Mouse (Mus musculus): ENCODE measurements around the gene Ccdc62.

Ccdc62 gene

DNA sequence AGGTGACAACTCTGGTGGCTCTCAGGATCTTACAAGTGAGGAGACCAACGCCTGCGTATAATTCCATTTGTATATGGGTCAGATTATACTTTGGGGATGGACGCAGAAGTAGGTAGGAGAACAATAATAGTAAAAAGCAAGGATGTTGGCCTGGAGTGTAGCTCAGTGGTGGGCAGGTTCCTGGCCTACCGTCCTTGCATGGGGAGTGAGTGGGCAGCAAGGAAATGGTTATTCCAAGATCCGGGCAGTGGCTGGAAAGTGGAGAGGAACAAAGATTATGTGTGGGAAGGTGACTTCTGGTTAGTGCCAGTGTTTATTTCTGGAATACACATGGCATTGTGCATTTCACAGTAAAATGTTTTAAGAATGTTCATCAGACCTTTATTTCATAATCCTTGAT is 5.5 kb downstream of the Ccdc62 start:
- no peak for DNase-seq (ENCODE audit: low spot score)

- no peak for DNase-seq (ENCODE audit: low spot score)
Measured at GRCm38 (mm10) chr5:123938479-123938878, 8.0 kb downstream of the Ccdc62 start.

GRCm38 (mm10) chr5:123946546-123946945 is 16.1 kb downstream of the Ccdc62 start:
- no peak for DNase-seq (ENCODE audit: low spot score)

GRCm38 (mm10) chr5:123947041-123947761 is 16.7 kb downstream of the Ccdc62 start:
- DNase-seq (ENCODE audit: low spot score): no peak

DNA sequence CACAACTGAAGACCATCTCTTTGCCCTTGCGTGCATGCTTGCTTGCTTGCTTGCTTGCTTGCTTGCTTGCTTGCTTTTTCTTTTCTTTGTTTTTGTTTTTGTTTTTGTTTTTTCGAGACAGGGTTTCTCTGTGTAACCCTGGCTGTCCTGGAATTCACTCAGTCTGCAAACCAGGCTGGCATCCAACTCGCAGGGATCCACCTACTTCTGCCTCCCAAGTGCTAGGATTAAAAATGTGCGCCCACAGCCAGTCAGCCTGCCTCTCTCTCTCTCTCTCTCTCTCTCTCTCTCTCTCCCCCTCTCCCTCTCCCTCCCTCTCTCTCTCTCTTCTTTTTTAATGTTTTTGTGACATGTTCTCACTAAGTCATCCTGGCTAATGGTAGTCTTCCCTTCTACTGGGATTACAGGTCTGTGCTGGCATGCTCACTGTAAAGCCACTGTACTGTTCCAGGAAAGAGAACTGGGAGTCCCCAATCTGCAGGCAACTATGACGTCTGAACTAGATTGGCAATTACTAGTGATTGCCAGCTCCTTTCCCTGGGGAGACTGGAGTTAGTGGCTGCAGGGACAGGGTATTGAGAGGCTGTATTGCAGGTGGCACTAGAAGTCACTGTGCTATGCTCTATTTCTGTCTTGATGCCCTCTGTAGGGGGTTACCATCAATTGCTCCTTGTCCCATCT is 22.0 kb downstream of the Ccdc62 start:
- no peak for DNase-seq (ENCODE audit: low spot score)

DNA sequence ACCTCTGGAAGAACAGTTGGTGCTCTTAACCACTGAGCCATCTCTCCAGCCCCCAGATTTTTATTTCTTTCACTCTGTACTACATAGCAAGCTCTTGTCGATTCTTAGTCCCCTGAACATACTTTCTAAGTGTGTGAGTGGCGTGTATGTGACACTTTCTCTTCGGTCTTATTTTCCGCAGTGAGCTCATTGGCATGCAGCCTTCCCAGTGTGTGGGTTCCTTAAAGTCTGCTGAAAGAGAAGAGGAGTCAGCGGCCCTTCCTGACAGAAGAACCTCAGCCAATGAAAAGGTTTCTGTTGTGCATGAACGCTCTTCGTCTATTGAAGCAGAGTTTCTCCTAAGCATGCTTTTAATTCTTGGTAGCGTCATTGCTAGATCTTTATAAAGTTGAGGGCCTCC is 26.7 kb downstream of the Ccdc62 start:
- DNase-seq (ENCODE audit: low spot score): no peak

- DNase-seq (ENCODE audit: low spot score): no peak
Measured at GRCm38 (mm10) chr5:123959018-123959417, 28.5 kb downstream of the Ccdc62 start.

- DNase-seq (ENCODE audit: low spot score): no peak
Measured at GRCm38 (mm10) chr5:123960129-123960528, 29.6 kb downstream of the Ccdc62 start.

DNA sequence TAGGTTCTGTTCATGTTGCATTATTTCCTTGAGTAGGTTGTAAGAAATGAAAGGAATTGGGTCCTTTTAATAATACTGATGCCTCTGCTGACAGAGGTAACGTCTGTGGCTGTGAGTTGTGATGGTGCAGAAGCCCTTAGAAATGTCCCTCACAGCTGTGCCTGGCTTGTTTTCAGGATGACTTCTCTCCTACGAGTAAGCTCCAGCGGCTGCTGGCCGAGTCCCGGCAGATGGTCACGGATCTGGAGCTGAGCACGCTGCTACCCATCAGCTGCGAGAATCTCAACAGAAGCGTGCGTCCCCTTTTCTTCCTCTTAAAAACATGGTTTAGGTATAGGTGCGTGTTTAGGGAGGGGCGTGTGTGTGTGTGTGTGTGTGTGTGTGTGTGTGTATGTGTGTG is 30.6 kb downstream of the Ccdc62 start:
- DNase-seq (ENCODE audit: low spot score): no peak

GRCm38 (mm10) chr5:123964208-123964607 is 33.7 kb downstream of the Ccdc62 start:
- DNase-seq (ENCODE audit: low spot score): no peak

DNA sequence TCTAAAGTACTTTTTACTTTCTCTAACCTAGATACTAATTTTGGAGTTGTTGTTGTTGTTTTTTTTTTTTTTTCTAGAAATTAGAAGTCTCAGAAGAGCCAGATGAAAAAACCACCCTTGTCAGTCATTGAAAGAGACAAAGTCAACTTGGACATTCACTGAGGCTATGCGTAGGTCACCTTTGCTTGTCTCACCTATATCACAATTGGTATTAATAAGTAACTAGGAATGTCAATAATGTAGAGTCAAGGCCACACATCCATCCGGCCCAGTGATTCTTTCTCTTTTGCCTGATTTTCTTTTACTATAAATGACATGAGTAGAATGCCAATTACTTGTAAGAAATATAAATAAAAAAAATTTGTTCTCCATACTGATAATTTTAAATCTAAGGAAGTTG is 36.3 kb downstream of the Ccdc62 start:
- DNase-seq (ENCODE audit: low spot score): no peak

GRCm38 (mm10) chr5:123968468-123968867 is 38.0 kb downstream of the Ccdc62 start:
- no peak for DNase-seq (ENCODE audit: low spot score)

- no peak for DNase-seq (ENCODE audit: low spot score)
Measured at GRCm38 (mm10) chr5:123969216-123969615, 38.7 kb downstream of the Ccdc62 start.

DNA sequence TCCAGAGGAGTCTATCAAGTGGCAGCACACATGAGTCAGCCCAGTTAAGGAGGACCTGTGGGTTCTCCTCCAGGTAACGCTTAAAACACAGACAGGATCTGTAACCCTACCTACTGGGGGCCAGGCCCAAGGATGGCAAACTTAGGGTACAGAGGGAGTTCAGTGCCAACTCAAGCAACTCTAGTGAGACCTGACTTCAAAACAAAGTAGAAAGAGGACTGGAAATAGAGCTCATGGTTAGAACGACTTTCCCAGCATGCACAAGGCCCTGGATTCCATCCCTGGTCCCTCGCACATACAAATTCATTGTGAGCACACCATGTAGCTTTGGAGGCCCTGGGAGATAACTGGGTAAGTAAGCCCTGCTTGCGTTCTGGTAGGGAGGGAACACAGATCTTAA is 40.1 kb downstream of the Ccdc62 start:
- DNase-seq (ENCODE audit: low spot score): no peak

- DNase-seq (ENCODE audit: low spot score): no peak
Measured at GRCm38 (mm10) chr5:123972453-123972852, 42.0 kb downstream of the Ccdc62 start.

GRCm38 (mm10) chr5:123973299-123974178 is 43.1 kb downstream of the Ccdc62 start, which contains the start of gene Hip1r:
TSS of gene Hip1r (plus strand) at chr5:123973628.
- peak; percentile 77 for DNase-seq (ENCODE audit: low spot score)

GRCm38 (mm10) chr5:123974179-123974485 is 43.7 kb downstream of the Ccdc62 start:
- no peak for DNase-seq (ENCODE audit: low spot score)

GRCm38 (mm10) chr5:123974616-123975111 is 44.2 kb downstream of the Ccdc62 start:
- no peak for DNase-seq (ENCODE audit: low spot score)

GRCm38 (mm10) chr5:123975668-123976180 is 45.2 kb downstream of the Ccdc62 start:
- DNase-seq (ENCODE audit: low spot score): no peak

DNA sequence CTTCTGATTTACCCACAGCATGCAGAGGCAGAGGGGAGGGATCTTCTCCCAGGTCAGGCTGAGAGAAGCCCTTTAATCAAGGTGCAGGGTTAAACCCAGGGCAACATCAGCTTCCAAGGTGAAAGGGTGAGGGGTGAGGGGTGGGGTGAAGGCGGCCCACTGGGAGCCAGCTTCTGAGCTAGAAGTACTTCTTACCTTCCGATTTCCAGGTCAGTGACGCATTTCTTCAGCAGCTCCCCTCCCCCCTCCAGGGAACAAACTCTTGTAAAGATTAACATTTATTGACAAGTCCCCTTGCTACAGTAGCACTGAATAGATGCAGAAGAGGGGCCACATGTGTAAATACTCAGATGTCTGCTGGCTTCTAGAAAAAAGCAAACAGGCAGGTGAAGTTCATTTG is 46.8 kb downstream of the Ccdc62 start:
- DNase-seq (ENCODE audit: low spot score): no peak

- DNase-seq (ENCODE audit: low spot score): no peak
Measured at GRCm38 (mm10) chr5:123978131-123978530, 47.7 kb downstream of the Ccdc62 start.

DNA sequence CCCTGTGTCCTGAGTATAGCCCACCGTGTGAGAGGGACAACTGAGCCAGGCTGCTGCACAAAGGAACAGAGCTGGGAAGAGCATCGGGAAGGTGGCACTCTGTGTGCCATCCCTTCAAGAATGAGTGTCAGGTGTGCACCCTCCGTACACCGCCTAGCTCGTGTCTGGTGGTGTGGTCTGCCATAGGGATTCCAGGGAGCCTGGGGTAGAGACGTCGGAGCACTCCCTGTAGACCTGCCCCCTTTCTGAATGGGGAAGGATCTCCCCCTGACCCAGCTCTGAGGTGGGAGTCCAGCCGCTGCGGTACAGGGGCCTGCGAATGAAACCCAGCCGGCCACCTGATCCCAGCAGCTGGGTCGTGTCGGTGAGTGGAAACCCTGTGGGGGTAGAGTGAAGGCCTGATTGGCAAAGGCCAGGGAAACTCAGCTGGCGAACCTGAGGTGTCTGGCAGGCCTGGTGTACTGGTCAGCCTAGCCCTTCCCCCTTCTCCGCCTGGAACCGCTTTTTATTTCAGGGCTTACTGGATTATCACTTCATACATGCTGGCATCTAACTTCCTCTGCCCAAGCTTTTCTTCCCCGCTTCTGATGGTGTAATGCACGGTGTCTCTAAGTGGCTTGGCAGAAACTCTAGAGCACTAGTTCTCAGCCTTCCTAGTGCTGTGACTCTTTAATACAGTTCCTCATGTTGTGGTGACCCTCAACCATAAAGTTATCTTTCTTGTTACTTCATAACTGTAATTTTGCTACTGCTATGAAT is 48.9 kb downstream of the Ccdc62 start:
- no peak for DNase-seq (ENCODE audit: low spot score)
